Mouse (Mus musculus) kidney, postnatal 0 days (tissue): ENCODE data around the gene Arg2. TPM values are rescaled to one million over a fixed set of nuclear protein-coding genes. Genes with fewer than 3 reads are reported as not detected.
A peak's percentile ranks its signal among the peaks of the same experiment; 100 is the strongest.

Experiments
- ATAC-seq: fragments of 200-750 bp; cut with Nextera tagmentation; replicated peaks from 2 replicates; pipeline ENCODE4 v1.8.0; 2017; ENCODE audit warnings: low read depth, moderate number of reproducible peaks, moderate TSS enrichment, moderate library complexity; ENCODE audit not compliant: low FRiP score
- DNase-seq: peaks from one replicate; pipeline ENCODE4 v3.0.0-alpha.2; 2016; ENCODE audit warnings: low spot score
- H3K27ac ChIP-seq: fragments of 300-500 bp; sonication (generic); 2 replicates; pipeline ENCODE4 v1.5.1; 2014; ENCODE audit warnings: mild to moderate bottlenecking
- H3K27me3 ChIP-seq: fragments of 300-500 bp; sonication (generic); 2 replicates; pipeline ENCODE4 v1.6.1; 2014; ENCODE audit warnings: low read length, mixed read lengths; ENCODE audit not compliant: insufficient read depth
- H3K36me3 ChIP-seq: fragments of 300-500 bp; sonication (generic); 2 replicates; pipeline ENCODE4 v1.6.1; 2014; ENCODE audit warnings: low read length, mixed read lengths; ENCODE audit not compliant: insufficient read depth
- H3K4me1 ChIP-seq: fragments of 300-500 bp; sonication (generic); replicated peaks from 2 replicates; pipeline ENCODE4 v1.6.1; 2014; ENCODE audit warnings: antibody characterized with exemption, low read length, mixed read lengths; ENCODE audit not compliant: insufficient read depth
- H3K4me2 ChIP-seq: fragments of 300-500 bp; sonication (generic); 2 replicates; pipeline ENCODE4 v1.6.1; 2014; ENCODE audit warnings: mild to moderate bottlenecking, low read length, moderate library complexity, mixed read lengths
- H3K4me3 ChIP-seq: fragments of 300-500 bp; sonication (generic); replicated peaks from 2 replicates; pipeline ENCODE4 v1.5.1; 2014; ENCODE audit warnings: low read depth, low read length
- H3K9ac ChIP-seq: fragments of 300-500 bp; sonication (generic); 2 replicates; pipeline ENCODE4 v1.6.1; 2014; ENCODE audit warnings: low read depth, low read length
- H3K9me3 ChIP-seq: fragments of 300-500 bp; sonication (generic); replicated peaks from 2 replicates; pipeline ENCODE4 v1.6.1; 2016; ENCODE audit warnings: low read length, inconsistent platforms, mixed read lengths
- CTCF ChIP-seq: IDR thresholded peaks from 2 replicates; pipeline ENCODE4 v1.5.1; 2016; ENCODE audit warnings: antibody characterized with exemption, low read depth, mild to moderate bottlenecking, moderate library complexity
- whole genome bisulfite sequencing: fragments of 180-500 bp; shearing (Covaris S2); extraction: QIAGEN DNeasy Blood & Tissue Kit; methylation state at CpG from one replicate; pipeline ENCODE4 v1.1.7; 2014; 5-methylcytosine and 5-hydroxymethylcytosine counted together
- polyA plus RNA-seq: library from polyadenylated mRNA; unstranded; fragments of >200 nt; fragmentation: Nextera tagmentation; extraction: Ambion mirVana; gene quantifications from 2 replicates; pipeline ENCODE4 v1.2.1, GENCODE M21; 2015

Gene Arg2
- polyA plus RNA-seq, 1 experiment from 2014 or later = 66.6 TPM

- no peak overlapping the region for H3K4me2 ChIP-seq
- WGBS = 88% methylated on average over 3 of the region's 3 CpGs
- no peak for TF ChIP-seq CTCF
- no peak overlapping the region for H3K27ac ChIP-seq
- ATAC-seq (no peak), DNase-seq (no peak)
- no peaks in the 10 kb centered on the region for H3K4me1 ChIP-seq
- peaks cover 44% of the 10 kb centered on the region for H3K36me3 ChIP-seq
- no peaks in the 10 kb centered on the region for H3K9me3 ChIP-seq
- H3K9ac ChIP-seq = no peak overlapping the region
- no peak overlapping the region for H3K4me3 ChIP-seq
- no peaks in the 10 kb centered on the region for H3K27me3 ChIP-seq
These were observed 32.3 kb downstream of the Arg2 start for GRCm38 (mm10) chr12:79162876-79163275.

- Histone ChIP-seq H3K27ac (no peak overlapping the region), H3K9me3 (no peaks in the 10 kb centered on the region), H3K4me1 (peaks cover 6% of the 10 kb centered on the region; the same call in 1 of the 2 replicates), H3K4me3 (no peak overlapping the region), H3K27me3 (no peaks in the 10 kb centered on the region), H3K4me2 (no peak overlapping the region), H3K36me3 (peaks cover 12% of the 10 kb centered on the region; the same call in 1 of the 2 replicates), H3K9ac (no peak overlapping the region)
- DNase-seq (no peak), ATAC-seq (no peak)
- TF ChIP-seq CTCF = peak; percentile 43
These were observed 38.6 kb downstream of the Arg2 start for GRCm38 (mm10) chr12:79169173-79169572.

- Histone ChIP-seq H3K27me3 (no peaks in the 10 kb centered on the region), H3K9ac (no peak overlapping the region), H3K4me1 (peaks cover 6% of the 10 kb centered on the region; the same call in 1 of the 2 replicates), H3K36me3 (peaks cover 6% of the 10 kb centered on the region; the same call in 1 of the 2 replicates), H3K27ac (no peak overlapping the region), H3K9me3 (no peaks in the 10 kb centered on the region), H3K4me3 (no peak overlapping the region), H3K4me2 (no peak overlapping the region)
- DNase-seq (no peak), ATAC-seq (no peak)
- TF ChIP-seq CTCF = no peak
- 74% methylated on average over 3 of the region's 3 CpGs for WGBS
These were observed 39.8 kb downstream of the Arg2 start for GRCm38 (mm10) chr12:79170421-79170820.

- 22% methylated on average over 12 of the region's 12 CpGs for WGBS
- Histone ChIP-seq H3K36me3 (peaks cover 11% of the 10 kb centered on the region; the same call in 1 of the 2 replicates), H3K4me2 (peak overlapping the region; percentile 64), H3K4me1 (peaks cover 6% of the 10 kb centered on the region; the same call in 1 of the 2 replicates), H3K4me3 (peak overlapping the region; percentile 88), H3K9me3 (no peaks in the 10 kb centered on the region), H3K27me3 (no peaks in the 10 kb centered on the region), H3K27ac (no peak overlapping the region), H3K9ac (peak overlapping the region; percentile 73)
- no peak for TF ChIP-seq CTCF
- DNase-seq (no peak), ATAC-seq (no peak)
These were observed 40.9 kb downstream of the Arg2 start for GRCm38 (mm10) chr12:79171269-79171995.

- H3K9ac ChIP-seq = peak within 1 kb of the TSS; percentile 73
- H3K4me3 ChIP-seq = peak within 1 kb of the TSS; percentile 88
- H3K4me2 ChIP-seq = peak within 1 kb of the TSS; percentile 64
- no peaks in the 10 kb centered on the region for H3K9me3 ChIP-seq
- DNase-seq (peak; percentile 96), ATAC-seq (peak; percentile 96)
- peak; percentile 73 for TF ChIP-seq CTCF
- peak within 1 kb of the TSS; percentile 94 for H3K27ac ChIP-seq
- no peaks in the 10 kb centered on the region for H3K27me3 ChIP-seq
- WGBS = under 1% methylated on average over 73 of the region's 73 CpGs
- H3K4me1 ChIP-seq = peaks cover 6% of the 10 kb centered on the region; the same call in 1 of the 2 replicates
- peaks cover 9% of the 10 kb centered on the region; the same call in 1 of the 2 replicates for H3K36me3 ChIP-seq
These were observed 41.7 kb downstream of the Arg2 start, which contains the start of gene Vti1b for GRCm38 (mm10) chr12:79172019-79172941. TSS of gene Vti1b (minus strand) at chr12:79172667.

GRCm38 (mm10) chr12:79173721-79174120, 43.1 kb downstream of the Arg2 start:
- TF ChIP-seq CTCF = no peak
- Histone ChIP-seq H3K4me1 (peaks cover 6% of the 10 kb centered on the region; the same call in 1 of the 2 replicates), H3K9me3 (no peaks in the 10 kb centered on the region), H3K36me3 (peaks cover 14% of the 10 kb centered on the region; the same call in 1 of the 2 replicates), H3K27me3 (no peaks in the 10 kb centered on the region), H3K4me3 (no peak overlapping the region), H3K4me2 (no peak overlapping the region), H3K9ac (no peak overlapping the region), H3K27ac (no peak overlapping the region)
- DNase-seq (no peak), ATAC-seq (no peak)
- 78% methylated on average over 5 of the region's 5 CpGs for WGBS
